Mouse (Mus musculus) bone marrow, adult 2 months (tissue): Measurements from ENCODE around the gene Mapk11. TPM values are rescaled to one million over a fixed set of nuclear protein-coding genes. Genes with fewer than 3 reads are reported as not detected.
A peak's percentile ranks its signal among the peaks of the same experiment; 100 is the strongest.

Source experiments
- H3K27ac ChIP-seq: fragments of 200-500 bp; 2 replicates; pipeline ENCODE4 v1.5.1; 2012; ENCODE audit warnings: low read depth, mild to moderate bottlenecking, control low read depth, inconsistent platforms, low read length; ENCODE audit not compliant: control insufficient read depth, poor library complexity, insufficient read depth
- H3K4me1 ChIP-seq: fragments of 200-500 bp; 2 replicates; pipeline ENCODE4 v1.6.1; 2011; ENCODE audit warnings: low read length; ENCODE audit not compliant: control insufficient read depth, insufficient read depth
- H3K4me3 ChIP-seq: fragments of 200-500 bp; replicated peaks from 2 replicates; pipeline ENCODE3; 2011; ENCODE audit warnings: mild to moderate bottlenecking, low read depth, low read length, control low read depth; ENCODE audit not compliant: control insufficient read depth
- CTCF ChIP-seq: fragments of 200-500 bp; IDR thresholded peaks from 2 replicates; pipeline ENCODE4 v1.5.1; 2011; ENCODE audit warnings: low read length, control low read depth; ENCODE audit not compliant: control insufficient read depth, insufficient read depth
- POLR2A ChIP-seq: fragments of 200-500 bp; IDR thresholded peaks from 2 replicates; pipeline ENCODE4 v1.6.1; 2011; ENCODE audit warnings: low read depth, mild to moderate bottlenecking, control low read depth, low read length, borderline replicate concordance; ENCODE audit not compliant: control insufficient read depth
- WGBS: fragments of 180-500 bp; shearing (Covaris S2); methylation state at CpG from one replicate; pipeline ENCODE4 v1.1.7; 2018; 5-methylcytosine and 5-hydroxymethylcytosine counted together
- polyA plus RNA-seq: library from polyadenylated mRNA; stranded (reverse); fragments of >200 nt; gene quantifications from 2 replicates; pipeline ENCODE4 v1.2.4, GENCODE M21; 2011; ENCODE audit warnings: low replicate concordance; ENCODE audit not compliant: missing spikeins, insufficient read depth, insufficient read length

The Mapk11 gene
- polyA plus RNA-seq, 1 experiment, result 7.6 TPM

- WGBS, result 92% methylated on average over 12 of the region's 12 CpGs
Measured at GRCm38 (mm10) chr15:89100823-89101222, 48.6 kb downstream of the Mapk11 start.

DNA sequence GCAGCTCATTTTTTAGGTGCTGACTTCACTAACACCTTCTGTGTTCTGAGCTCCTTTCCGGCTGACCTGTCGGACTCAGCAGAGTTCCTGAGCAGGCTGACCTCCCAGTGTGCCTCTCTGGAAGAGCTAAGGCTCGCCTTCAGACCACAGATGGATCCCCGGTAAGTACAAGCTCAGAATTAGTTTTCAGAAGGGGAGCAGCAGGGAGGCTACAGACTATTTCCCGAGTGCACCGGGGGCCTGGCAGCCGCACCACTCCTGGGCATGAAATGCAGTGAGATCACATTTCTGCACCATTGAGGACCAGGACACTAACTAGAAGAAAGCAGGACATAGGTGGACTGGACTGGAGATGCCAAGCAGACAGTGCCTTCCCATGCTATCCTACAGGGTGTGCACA is 50.8 kb downstream of the Mapk11 start:
- WGBS, result 86% methylated on average over 7 of the region's 7 CpGs
- peak overlapping the region; percentile 68 for H3K27ac ChIP-seq
- no peaks in the 10 kb centered on the region; the same call in 1 of the 2 replicates for H3K4me1 ChIP-seq
- H3K4me3 ChIP-seq, result no peak overlapping the region
- TF ChIP-seq POLR2A (no peak), CTCF (no peak)

More at GRCm38 (mm10) chr15:89100823-89101222, 48.6 kb downstream of the Mapk11 start:
- TF ChIP-seq CTCF (no peak), POLR2A (no peak)
- Histone ChIP-seq H3K4me1 (no peaks in the 10 kb centered on the region; the same call in 1 of the 2 replicates), H3K27ac (no peak overlapping the region), H3K4me3 (no peak overlapping the region)

- Histone ChIP-seq H3K4me1 (no peaks in the 10 kb centered on the region; the same call in 1 of the 2 replicates), H3K27ac (no peak overlapping the region), H3K4me3 (no peak overlapping the region)
- TF ChIP-seq CTCF (no peak), POLR2A (no peak)
- 88% methylated on average over 5 of the region's 5 CpGs for WGBS
Measured at GRCm38 (mm10) chr15:89097450-89097849, 52.0 kb downstream of the Mapk11 start.

Other genes starting within 250 kb of the Mapk11 start
- gene Ttll8, start 195.2 kb downstream of the Mapk11 start, polyA plus RNA-seq, result not detected in 2 replicates
- gene Mlc1, start 170.6 kb downstream of the Mapk11 start, polyA plus RNA-seq, result 0.55 TPM in 1 of 2 replicates, not detected in the other
- gene Mov10l1, start 166.7 kb downstream of the Mapk11 start, polyA plus RNA-seq, result not detected in 2 replicates
- 0.45 TPM in 1 of 2 replicates, not detected in the other for gene Panx2, start 89.9 kb downstream of the Mapk11 start, polyA plus RNA-seq
- 26.6 and 34.8 TPM in 2 replicates for gene Trabd, start 74.5 kb downstream of the Mapk11 start, polyA plus RNA-seq
- gene Selenoo, start 60.5 kb downstream of the Mapk11 start, polyA plus RNA-seq, result 7.0 and 17.9 TPM in 2 replicates
- 10.0 and 31.9 TPM in 2 replicates for gene Tubgcp6, start 26.5 kb downstream of the Mapk11 start, polyA plus RNA-seq
- 9.1 and 24.3 TPM in 2 replicates for gene Hdac10, start 20.9 kb downstream of the Mapk11 start, polyA plus RNA-seq
- 6.1 and 14.6 TPM in 2 replicates for gene Mapk12, start 8.9 kb downstream of the Mapk11 start, polyA plus RNA-seq
- gene Plxnb2, start 31.2 kb upstream of the Mapk11 start, polyA plus RNA-seq, result 11.1 and 30.9 TPM in 2 replicates
- gene Dennd6b, start 46.9 kb upstream of the Mapk11 start, polyA plus RNA-seq, result 8.1 and 13.6 TPM in 2 replicates
- gene Ppp6r2, start 61.9 kb upstream of the Mapk11 start, polyA plus RNA-seq, result 42.6 and 54.0 TPM in 2 replicates
- 54.0 and 160 TPM in 2 replicates for gene Sbf1, start 165.7 kb upstream of the Mapk11 start, polyA plus RNA-seq
- gene Adm2, start 173.1 kb upstream of the Mapk11 start, polyA plus RNA-seq, result 2.7 TPM in 1 of 2 replicates, not detected in the other
- 15.5 TPM in 1 of 2 replicates, not detected in the other for gene Miox, start 184.8 kb upstream of the Mapk11 start, polyA plus RNA-seq
- 16.7 and 42.0 TPM in 2 replicates for gene Lmf2, start 206.0 kb upstream of the Mapk11 start, polyA plus RNA-seq
- gene Ncaph2, start 206.1 kb upstream of the Mapk11 start, polyA plus RNA-seq, result 144 and 191 TPM in 2 replicates
- 3.5 and 7.7 TPM in 2 replicates for gene Sco2, start 224.2 kb upstream of the Mapk11 start, polyA plus RNA-seq
- gene Tymp, start 227.4 kb upstream of the Mapk11 start, polyA plus RNA-seq, result not detected in 2 replicates
- gene Odf3b, start 229.7 kb upstream of the Mapk11 start, polyA plus RNA-seq, result 1.7 and 4.9 TPM in 2 replicates
- not detected in 2 replicates for gene Klhdc7b, start 235.3 kb upstream of the Mapk11 start, polyA plus RNA-seq